Mouse (Mus musculus) lung, postnatal 14 days (tissue): Measurements from ENCODE around the gene Steap4.
A peak's percentile ranks its signal among the peaks of the same experiment; 100 is the strongest.
"Not testable (repeated sequence)": the region's sequence is repeated elsewhere in the genome, so short reads cannot be mapped to it uniquely, and the experiment has no call there.

Experiments
- DNase-seq: peaks from one replicate; pipeline ENCODE4 v3.0.0; 2021

The Steap4 gene

GRCm38 (mm10) chr5:7960176-7960575 is at the start of gene Steap4:
Gene Steap4 (plus strand): TSS chr5:7960457.
- DNase-seq = peak; percentile 67

- no peak for DNase-seq
Observed at GRCm38 (mm10) chr5:7911975-7912374, 48.3 kb upstream of the Steap4 start.

GRCm38 (mm10) chr5:7917501-7918295 is 42.6 kb upstream of the Steap4 start:
- DNase-seq = no peak

- DNase-seq = no peak
Observed at GRCm38 (mm10) chr5:7918296-7918579, 42.0 kb upstream of the Steap4 start.

- DNase-seq = no peak
Observed at GRCm38 (mm10) chr5:7919681-7920080, 40.6 kb upstream of the Steap4 start.

GRCm38 (mm10) chr5:7922751-7923150 is 37.5 kb upstream of the Steap4 start:
- DNase-seq = no peak

GRCm38 (mm10) chr5:7923666-7924065 is 36.6 kb upstream of the Steap4 start:
- DNase-seq = no peak

GRCm38 (mm10) chr5:7932234-7933221 is 27.7 kb upstream of the Steap4 start:
- no peak for DNase-seq

GRCm38 (mm10) chr5:7933495-7933894 is 26.8 kb upstream of the Steap4 start:
- DNase-seq = not testable (repeated sequence)

- DNase-seq = no peak
Observed at GRCm38 (mm10) chr5:7933933-7934675, 26.2 kb upstream of the Steap4 start.

GRCm38 (mm10) chr5:7954838-7955237 is 5.4 kb upstream of the Steap4 start:
- no peak for DNase-seq

GRCm38 (mm10) chr5:7955371-7955966 is 4.8 kb upstream of the Steap4 start:
- DNase-seq = no peak

- no peak for DNase-seq
Observed at GRCm38 (mm10) chr5:7958061-7958460, 2.2 kb upstream of the Steap4 start.

GRCm38 (mm10) chr5:7959286-7959685 is 971 bp upstream of the Steap4 start:
- no peak for DNase-seq

GRCm38 (mm10) chr5:7961113-7961512 is 856 bp downstream of the Steap4 start:
- DNase-seq = no peak

- DNase-seq = peak; percentile 57
Observed at GRCm38 (mm10) chr5:7965281-7965680, 5.0 kb downstream of the Steap4 start.

- DNase-seq = no peak
Observed at GRCm38 (mm10) chr5:7968152-7968551, 7.9 kb downstream of the Steap4 start.

GRCm38 (mm10) chr5:7972266-7972665 is 12.0 kb downstream of the Steap4 start:
- DNase-seq = no peak

GRCm38 (mm10) chr5:7974522-7975197 is 14.4 kb downstream of the Steap4 start:
- DNase-seq = no peak

GRCm38 (mm10) chr5:7980586-7980985 is 20.3 kb downstream of the Steap4 start:
- DNase-seq = no peak

GRCm38 (mm10) chr5:7987962-7988361 is 27.7 kb downstream of the Steap4 start:
- DNase-seq = no peak

GRCm38 (mm10) chr5:7988415-7988814 is 28.2 kb downstream of the Steap4 start:
- no peak for DNase-seq
